Mouse (Mus musculus): ENCODE results near the gene Spag6. TPM values are rescaled to one million over a fixed set of nuclear protein-coding genes. Genes with fewer than 3 reads are reported as not detected.
A peak's percentile ranks its signal among the peaks of the same experiment; 100 is the strongest.

The Spag6 gene
- polyA plus RNA-seq, 1 experiment, result 0.26 TPM

- Histone ChIP-seq H3K4me3 (ENCODE audit: control insufficient read depth, insufficient read depth, low read length) (no peak overlapping the region), H3K4me1 (replicated peaks; ENCODE audit: control insufficient read depth, insufficient read depth, low read length) (peaks cover 25% of the 10 kb centered on the region), H3K27me3 (ENCODE audit: control insufficient read depth, insufficient read depth, low read length) (peaks cover 36% of the 10 kb centered on the region), H3K27ac (ENCODE audit: control insufficient read depth, insufficient read depth, low read length) (no peak overlapping the region), H3K36me3 (ENCODE audit: control insufficient read depth, insufficient read depth, low read length) (no peaks in the 10 kb centered on the region)
- 8% methylated on average over 9 of the region's 9 CpGs for WGBS
- no peak for DNase-seq
- no peak for TF ChIP-seq CTCF (IDR thresholded peaks at IDR 0.05; ENCODE audit: borderline replicate concordance, control insufficient read depth, extremely low read depth, insufficient read depth, low read length, poor library complexity)
- TF ChIP-seq POLR2A (IDR thresholded peaks at IDR 0.05; ENCODE audit: control insufficient read depth, extremely low read depth, insufficient read depth, low read length, poor library complexity), result no peak
Observed at GRCm38 (mm10) chr2:18690756-18691155, 3.1 kb upstream of the Spag6 start.

- H3K4me3 ChIP-seq (ENCODE audit: control insufficient read depth, insufficient read depth, low read length), result no peak overlapping the region
- H3K36me3 ChIP-seq (ENCODE audit: control insufficient read depth, insufficient read depth, low read length), result no peaks in the 10 kb centered on the region
- no peak overlapping the region for H3K27ac ChIP-seq (ENCODE audit: control insufficient read depth, insufficient read depth, low read length)
- no peak for DNase-seq
- peaks cover 25% of the 10 kb centered on the region for H3K4me1 ChIP-seq (replicated peaks; ENCODE audit: control insufficient read depth, insufficient read depth, low read length)
- peaks cover 35% of the 10 kb centered on the region for H3K27me3 ChIP-seq (ENCODE audit: control insufficient read depth, insufficient read depth, low read length)
- TF ChIP-seq POLR2A (IDR thresholded peaks at IDR 0.05; ENCODE audit: control insufficient read depth, extremely low read depth, insufficient read depth, low read length, poor library complexity), result no peak
Observed at GRCm38 (mm10) chr2:18692031-18692430, 1.8 kb upstream of the Spag6 start.

DNA sequence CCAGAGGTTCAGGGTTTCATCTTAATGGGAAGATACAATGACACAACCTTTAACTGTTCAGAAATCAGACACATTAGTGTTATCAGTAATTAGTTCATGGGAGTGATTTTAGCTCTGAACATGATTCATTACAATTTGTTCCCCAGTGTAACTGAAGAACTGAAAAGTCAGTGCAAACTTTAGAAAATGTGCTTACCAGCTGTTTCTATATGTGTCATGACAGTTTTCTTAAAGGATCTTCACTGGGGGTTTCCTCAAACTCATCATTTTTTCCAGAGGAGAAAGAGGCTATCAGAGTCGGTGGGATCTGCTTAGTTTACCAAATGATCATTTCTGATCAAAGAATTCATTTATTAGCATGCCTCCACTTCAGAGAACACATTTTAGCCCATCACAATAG lies 1.3 kb upstream of the Spag6 start:
- Histone ChIP-seq H3K27me3 (ENCODE audit: control insufficient read depth, insufficient read depth, low read length) (peaks cover 34% of the 10 kb centered on the region), H3K36me3 (ENCODE audit: control insufficient read depth, insufficient read depth, low read length) (no peaks in the 10 kb centered on the region), H3K4me3 (ENCODE audit: control insufficient read depth, insufficient read depth, low read length) (no peak overlapping the region), H3K4me1 (replicated peaks; ENCODE audit: control insufficient read depth, insufficient read depth, low read length) (peaks cover 25% of the 10 kb centered on the region), H3K27ac (ENCODE audit: control insufficient read depth, insufficient read depth, low read length) (no peak overlapping the region)
- no peak for DNase-seq
- no peak for TF ChIP-seq CTCF (IDR thresholded peaks at IDR 0.05; ENCODE audit: borderline replicate concordance, control insufficient read depth, extremely low read depth, insufficient read depth, low read length, poor library complexity)
- TF ChIP-seq POLR2A (IDR thresholded peaks at IDR 0.05; ENCODE audit: control insufficient read depth, extremely low read depth, insufficient read depth, low read length, poor library complexity), result no peak
- 3% methylated on average over 1 of the region's 1 CpGs for WGBS

DNA sequence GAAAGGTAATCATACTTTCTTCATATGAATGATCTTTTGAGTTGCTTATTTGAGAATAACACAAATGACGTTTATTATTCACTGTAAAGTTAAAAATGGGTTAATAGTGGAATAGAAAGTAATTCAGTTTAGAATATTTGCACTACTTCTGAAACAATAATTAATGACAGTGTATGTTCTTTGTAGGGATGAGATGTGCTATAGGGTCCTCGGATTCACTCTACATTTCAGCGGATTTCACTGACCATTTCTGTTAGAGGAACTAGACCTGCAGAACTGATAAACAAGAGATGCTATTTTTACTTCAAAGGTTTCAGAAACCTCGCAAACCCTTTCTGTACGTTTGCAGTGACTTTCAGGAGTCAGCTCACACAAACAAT lies 351 bp upstream of the Spag6 start:
- Histone ChIP-seq H3K27ac (ENCODE audit: control insufficient read depth, insufficient read depth, low read length) (no peak overlapping the region), H3K27me3 (ENCODE audit: control insufficient read depth, insufficient read depth, low read length) (peaks cover 36% of the 10 kb centered on the region), H3K36me3 (ENCODE audit: control insufficient read depth, insufficient read depth, low read length) (no peaks in the 10 kb centered on the region), H3K4me3 (ENCODE audit: control insufficient read depth, insufficient read depth, low read length) (no peak overlapping the region), H3K4me1 (replicated peaks; ENCODE audit: control insufficient read depth, insufficient read depth, low read length) (peaks cover 26% of the 10 kb centered on the region)
- TF ChIP-seq CTCF (IDR thresholded peaks at IDR 0.05; ENCODE audit: borderline replicate concordance, control insufficient read depth, extremely low read depth, insufficient read depth, low read length, poor library complexity) (no peak), POLR2A (IDR thresholded peaks at IDR 0.05; ENCODE audit: control insufficient read depth, extremely low read depth, insufficient read depth, low read length, poor library complexity) (no peak)
- no peak for DNase-seq
- WGBS, result under 1% methylated on average over 5 of the region's 5 CpGs

DNA sequence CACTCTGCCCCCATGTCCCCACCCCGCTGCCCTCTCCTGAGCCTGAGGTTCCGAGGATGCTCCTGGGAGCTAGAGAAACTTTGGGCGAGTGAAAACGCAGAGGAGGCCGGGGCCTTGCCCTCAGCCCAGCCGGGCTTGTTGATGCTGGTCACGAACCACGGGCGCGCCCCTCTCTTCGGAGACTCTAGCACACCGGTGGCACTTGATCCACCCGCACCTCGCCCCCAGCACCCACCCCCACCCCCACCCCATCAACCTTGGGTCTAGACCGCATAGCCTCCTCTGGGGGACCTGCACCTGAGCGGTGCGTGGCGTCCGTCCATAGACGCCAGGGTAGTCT lies 749 bp downstream of the Spag6 start:
- no peak for TF ChIP-seq POLR2A (IDR thresholded peaks at IDR 0.05; ENCODE audit: control insufficient read depth, extremely low read depth, insufficient read depth, low read length, poor library complexity)
- TF ChIP-seq CTCF (IDR thresholded peaks at IDR 0.05; ENCODE audit: borderline replicate concordance, control insufficient read depth, extremely low read depth, insufficient read depth, low read length, poor library complexity), result no peak
- peaks cover 19% of the 10 kb centered on the region for H3K4me1 ChIP-seq (replicated peaks; ENCODE audit: control insufficient read depth, insufficient read depth, low read length)
- under 1% methylated on average over 20 of the region's 20 CpGs for WGBS
- H3K36me3 ChIP-seq (ENCODE audit: control insufficient read depth, insufficient read depth, low read length), result no peaks in the 10 kb centered on the region
- H3K4me3 ChIP-seq (ENCODE audit: control insufficient read depth, insufficient read depth, low read length), result peak overlapping the region; percentile 64
- DNase-seq, result no peak
- no peak overlapping the region for H3K27ac ChIP-seq (ENCODE audit: control insufficient read depth, insufficient read depth, low read length)
- H3K27me3 ChIP-seq (ENCODE audit: control insufficient read depth, insufficient read depth, low read length), result peaks cover 37% of the 10 kb centered on the region

- TF ChIP-seq POLR2A (IDR thresholded peaks at IDR 0.05; ENCODE audit: control insufficient read depth, extremely low read depth, insufficient read depth, low read length, poor library complexity) (no peak), CTCF (IDR thresholded peaks at IDR 0.05; ENCODE audit: borderline replicate concordance, control insufficient read depth, extremely low read depth, insufficient read depth, low read length, poor library complexity) (no peak)
- 16% methylated on average over 8 of the region's 8 CpGs for WGBS
- Histone ChIP-seq H3K4me3 (ENCODE audit: control insufficient read depth, insufficient read depth, low read length) (no peak overlapping the region), H3K27me3 (ENCODE audit: control insufficient read depth, insufficient read depth, low read length) (peaks cover 32% of the 10 kb centered on the region), H3K36me3 (ENCODE audit: control insufficient read depth, insufficient read depth, low read length) (no peaks in the 10 kb centered on the region), H3K27ac (ENCODE audit: control insufficient read depth, insufficient read depth, low read length) (no peak overlapping the region), H3K4me1 (replicated peaks; ENCODE audit: control insufficient read depth, insufficient read depth, low read length) (peaks cover 13% of the 10 kb centered on the region)
- DNase-seq, result no peak
Observed at GRCm38 (mm10) chr2:18695163-18695562, 1.3 kb downstream of the Spag6 start.

DNA sequence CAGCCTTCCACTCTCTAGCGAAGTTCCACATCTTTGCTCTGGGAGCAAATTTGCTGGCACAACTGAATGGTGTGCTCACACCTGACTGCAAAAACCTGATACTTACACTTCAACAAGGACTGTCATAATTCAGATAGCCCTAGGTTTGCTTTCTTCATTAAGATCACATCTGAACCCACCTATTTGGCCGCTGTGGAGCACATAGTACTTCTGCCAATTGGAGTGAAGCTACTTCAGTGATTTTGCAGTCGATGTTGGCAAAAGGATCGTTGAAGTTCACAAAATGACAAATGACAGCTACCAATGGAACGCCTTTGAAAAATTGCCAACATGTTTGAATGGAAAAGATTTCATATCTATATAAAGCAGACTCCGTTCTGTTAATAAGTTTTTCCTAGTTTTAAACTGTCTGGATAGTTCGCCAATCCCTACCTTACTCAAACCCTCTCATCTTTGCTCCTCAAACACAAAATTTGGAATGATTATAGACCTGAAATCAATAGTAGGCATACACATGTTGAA lies 1.9 kb downstream of the Spag6 start:
- Histone ChIP-seq H3K27me3 (ENCODE audit: control insufficient read depth, insufficient read depth, low read length) (peaks cover 28% of the 10 kb centered on the region), H3K4me3 (ENCODE audit: control insufficient read depth, insufficient read depth, low read length) (no peak overlapping the region), H3K27ac (ENCODE audit: control insufficient read depth, insufficient read depth, low read length) (no peak overlapping the region), H3K36me3 (ENCODE audit: control insufficient read depth, insufficient read depth, low read length) (no peaks in the 10 kb centered on the region), H3K4me1 (replicated peaks; ENCODE audit: control insufficient read depth, insufficient read depth, low read length) (peaks cover 10% of the 10 kb centered on the region; the same call in 1 of the 2 replicates)
- no peak for TF ChIP-seq POLR2A (IDR thresholded peaks at IDR 0.05; ENCODE audit: control insufficient read depth, extremely low read depth, insufficient read depth, low read length, poor library complexity)
- no peak for TF ChIP-seq CTCF (IDR thresholded peaks at IDR 0.05; ENCODE audit: borderline replicate concordance, control insufficient read depth, extremely low read depth, insufficient read depth, low read length, poor library complexity)
- DNase-seq, result no peak
- WGBS, result 21% methylated on average over 7 of the region's 7 CpGs
